Mouse (Mus musculus) retina, postnatal 7 days (tissue): ENCODE measurements around the gene Fam129c.

Source experiments
- DNase-seq: peaks from one replicate; pipeline ENCODE4 v3.0.0-alpha.2; 2012; ENCODE audit warnings: low read depth, low spot score

The Fam129c gene

DNA sequence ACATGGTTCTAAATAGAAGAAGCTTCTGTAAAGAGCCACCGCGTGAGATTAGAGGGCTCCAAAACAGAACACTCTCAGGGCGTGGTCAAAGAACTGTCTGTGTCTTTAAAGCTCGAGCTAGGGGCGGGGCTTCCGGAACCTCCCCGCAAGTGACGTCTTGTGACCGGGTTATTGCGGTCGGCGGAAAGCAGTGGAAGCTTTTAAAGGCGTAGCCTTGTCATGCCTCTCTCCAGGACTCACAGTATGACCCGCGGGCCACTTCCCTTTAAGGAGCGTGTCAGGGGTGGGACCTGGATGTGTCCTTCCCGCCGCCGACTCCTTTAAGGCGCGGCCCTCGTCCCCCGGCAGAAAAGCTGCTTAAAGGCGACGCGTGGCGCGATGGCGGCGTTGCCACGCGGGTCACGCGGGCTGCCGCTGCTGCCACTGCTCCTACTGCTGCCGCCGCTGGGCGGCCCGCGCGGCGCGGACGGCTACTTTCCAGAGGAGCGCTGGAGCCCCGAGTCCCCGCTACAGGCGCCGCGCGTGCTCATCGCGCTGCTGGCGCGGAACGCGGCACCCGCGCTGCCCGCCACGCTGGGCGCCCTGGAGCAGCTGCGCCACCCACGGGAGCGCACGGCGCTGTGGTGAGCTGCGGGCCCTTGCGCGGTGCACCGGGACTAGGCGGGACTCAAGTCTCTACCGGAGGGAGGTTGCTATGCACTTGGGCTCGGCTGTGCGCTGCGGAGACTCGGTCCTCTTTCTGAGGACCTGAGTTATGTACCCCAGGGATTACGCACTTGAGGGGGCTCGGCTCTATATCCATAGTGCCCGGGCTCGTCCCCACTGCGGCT lies 13.6 kb downstream of the Fam129c start, which contains the start of gene Colgalt1:
TSS of gene Colgalt1 (plus strand) at position 177 of the 830 bp plus-strand sequence.
- DNase-seq, result peak; percentile 98

GRCm38 (mm10) chr8:71612141-71612540 lies 14.7 kb downstream of the Fam129c start:
- no peak for DNase-seq

DNA sequence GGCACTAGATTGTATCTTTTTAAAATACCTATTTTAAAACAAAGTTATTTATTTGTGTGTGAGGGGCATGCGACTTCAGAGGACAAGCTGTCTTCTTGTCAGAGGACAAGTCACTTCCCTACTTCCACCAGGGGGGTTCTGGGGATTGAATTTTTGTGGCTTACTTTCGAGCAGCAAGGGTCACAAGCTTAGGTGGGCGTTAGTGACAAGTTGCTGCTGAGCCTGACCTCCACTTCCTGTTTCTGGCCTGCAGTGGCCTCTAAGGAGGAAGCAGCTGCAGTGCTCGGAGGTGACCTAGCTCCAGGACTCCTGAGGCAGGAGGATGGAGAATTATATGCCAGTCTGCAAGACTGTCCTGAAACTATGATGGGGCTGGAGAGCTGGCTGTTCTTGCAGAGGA lies 16.0 kb downstream of the Fam129c start:
- DNase-seq, result no peak

DNA sequence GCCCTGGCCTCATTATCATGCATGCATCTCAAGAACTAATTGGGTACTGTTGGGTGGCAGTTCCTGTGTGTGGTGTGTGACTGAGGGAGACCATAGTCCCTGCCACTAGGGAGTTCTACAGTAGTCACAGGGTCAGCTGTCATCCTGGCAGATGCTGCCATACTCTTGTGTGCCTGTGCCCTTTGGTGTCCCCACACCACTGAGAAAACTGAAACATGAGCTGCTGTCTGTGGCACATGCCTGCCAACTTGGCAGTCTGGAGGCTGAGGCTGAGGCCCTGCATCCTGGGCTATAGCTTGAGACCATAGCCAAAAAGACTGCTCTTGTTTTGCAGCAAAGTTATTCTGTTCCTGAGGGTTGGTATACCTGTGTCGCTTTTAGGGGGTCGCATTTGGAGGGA lies 22.3 kb downstream of the Fam129c start:
- DNase-seq, result no peak

GRCm38 (mm10) chr8:71625088-71625487 lies 27.6 kb downstream of the Fam129c start:
- DNase-seq, result no peak

- no peak for DNase-seq
These were observed 29.3 kb downstream of the Fam129c start for GRCm38 (mm10) chr8:71626753-71627152.

- DNase-seq, result no peak
These were observed 30.0 kb downstream of the Fam129c start for GRCm38 (mm10) chr8:71627265-71628099.

GRCm38 (mm10) chr8:71628396-71629095 lies 31.1 kb downstream of the Fam129c start:
- DNase-seq, result no peak

- DNase-seq, result peak; percentile 85
These were observed 31.7 kb downstream of the Fam129c start for GRCm38 (mm10) chr8:71629096-71629697.

DNA sequence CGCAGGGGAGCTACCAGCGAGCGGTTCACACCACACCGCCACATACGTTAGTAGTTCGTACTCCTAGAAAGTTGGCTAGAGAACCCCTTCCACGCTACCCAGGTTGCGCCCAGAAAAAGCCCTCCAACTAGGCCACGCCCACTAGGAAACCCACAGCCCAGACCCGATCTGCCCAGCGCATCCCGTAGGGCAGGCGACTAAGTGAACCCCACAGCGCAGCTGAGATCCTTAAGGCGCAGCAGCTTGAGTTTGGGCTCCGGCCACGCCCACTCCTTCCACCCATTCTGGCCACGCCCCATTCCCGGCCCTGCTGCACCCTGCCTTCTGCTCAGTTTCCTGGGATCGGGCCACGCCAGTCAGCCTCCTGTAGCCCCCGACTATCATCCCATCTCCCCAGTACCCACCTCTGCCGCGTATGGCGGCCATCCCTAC lies 32.3 kb downstream of the Fam129c start:
- no peak for DNase-seq

GRCm38 (mm10) chr8:71630761-71631160 lies 33.3 kb downstream of the Fam129c start:
- no peak for DNase-seq

DNA sequence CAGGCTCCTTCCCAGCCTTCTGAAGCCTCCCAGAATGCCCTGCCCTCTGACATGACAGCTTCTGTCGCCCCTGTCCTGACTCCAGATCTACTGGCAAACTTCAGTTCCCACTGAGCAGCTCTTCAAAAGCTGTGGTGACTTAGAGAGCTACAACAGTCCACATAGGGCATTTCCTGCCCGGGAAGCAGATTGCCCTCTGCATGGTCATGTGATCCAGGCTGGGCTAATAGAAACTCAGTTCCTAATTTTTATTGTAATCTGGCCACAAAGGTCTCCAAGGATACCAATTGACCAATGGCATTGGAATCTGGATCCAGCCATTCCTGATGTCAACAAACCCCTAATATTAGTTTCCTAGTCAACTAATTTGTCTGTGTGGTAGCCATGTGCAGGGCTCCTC lies 34.4 kb downstream of the Fam129c start:
- no peak for DNase-seq

GRCm38 (mm10) chr8:71633164-71633563 lies 35.7 kb downstream of the Fam129c start:
- no peak for DNase-seq

- no peak for DNase-seq
These were observed 36.7 kb downstream of the Fam129c start for GRCm38 (mm10) chr8:71633981-71634667.

DNA sequence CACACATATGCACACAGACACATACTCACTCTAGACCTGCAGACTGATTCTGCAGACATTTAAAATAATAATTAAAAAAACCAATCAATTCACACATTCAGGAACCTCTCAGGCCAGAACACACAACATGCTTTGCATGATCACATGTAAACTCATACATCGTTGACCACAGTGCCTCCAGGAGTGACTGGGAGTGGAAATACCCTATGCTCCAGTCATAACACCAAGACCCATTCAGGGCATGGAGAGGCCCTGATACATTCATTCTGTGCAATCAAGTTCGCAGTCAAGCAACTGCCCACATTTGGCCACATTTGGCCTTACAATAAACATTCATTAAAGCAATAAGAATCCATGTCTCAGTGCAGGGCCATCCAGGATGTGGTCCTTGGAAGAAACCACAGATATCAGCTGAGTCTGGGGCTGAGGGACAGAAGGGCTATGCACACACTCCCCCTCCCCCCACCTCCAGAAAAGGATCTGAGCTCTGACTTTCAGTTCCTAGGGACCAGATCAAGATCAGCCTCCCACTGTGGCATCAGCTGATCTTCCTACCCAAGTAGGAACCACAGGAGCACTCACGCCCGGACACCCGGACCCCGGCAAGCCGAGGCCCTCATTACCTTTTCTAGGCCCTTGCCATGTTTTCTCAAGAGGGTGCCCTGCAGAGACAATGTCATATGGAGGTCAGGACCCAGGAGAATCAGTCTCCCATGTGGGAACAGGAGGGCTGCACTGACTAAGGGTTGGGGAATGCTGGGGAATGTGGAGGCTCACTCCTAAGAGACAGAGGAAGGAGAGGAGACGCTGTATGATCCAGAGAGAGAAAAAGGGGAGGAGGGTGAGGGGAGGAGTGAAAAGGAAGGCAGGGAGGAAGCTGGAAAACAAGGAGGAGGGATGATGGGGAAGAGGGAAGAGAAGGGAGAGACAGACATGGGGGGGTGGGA lies 40.0 kb downstream of the Fam129c start:
- no peak for DNase-seq

DNA sequence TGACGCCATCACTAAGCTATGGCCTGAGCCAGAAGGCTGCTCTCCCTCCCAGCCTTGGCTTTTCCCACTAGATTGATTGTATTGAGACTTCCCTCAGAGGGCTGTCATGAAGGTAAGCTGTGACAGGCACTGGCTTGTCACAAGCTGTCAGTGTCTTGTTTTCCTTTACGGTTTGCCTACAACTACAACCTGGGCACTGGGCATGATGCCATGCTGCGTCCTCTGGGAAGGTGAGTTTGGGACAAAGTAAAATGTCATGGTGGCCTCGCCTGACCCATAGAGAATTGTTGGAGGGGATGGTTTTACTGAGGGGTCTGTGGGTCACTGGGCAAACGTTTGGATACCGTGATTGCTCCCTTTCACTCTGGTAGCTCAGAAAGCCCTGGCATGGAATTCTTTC lies 40.9 kb downstream of the Fam129c start:
- DNase-seq, result no peak

GRCm38 (mm10) chr8:71639318-71639717 lies 41.9 kb downstream of the Fam129c start:
- no peak for DNase-seq

DNA sequence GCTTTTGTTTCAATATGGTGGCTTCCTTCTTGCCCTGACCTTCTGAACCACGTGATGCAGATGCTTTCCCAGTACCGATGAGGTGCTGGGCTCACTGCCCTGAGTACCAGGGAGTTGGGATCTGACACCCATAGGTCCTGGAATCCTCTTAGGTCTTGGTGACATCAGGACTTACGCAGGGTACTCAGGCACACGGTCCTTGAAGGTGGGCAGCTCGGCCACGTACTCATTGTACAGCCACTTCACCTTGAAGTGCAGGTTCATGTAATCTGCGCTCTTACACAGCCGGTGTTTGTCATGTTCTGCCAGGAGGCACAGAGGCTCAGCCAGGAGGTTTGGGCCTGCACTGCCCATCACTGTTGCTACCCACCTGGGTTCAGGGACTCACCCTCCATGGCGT lies 48.1 kb downstream of the Fam129c start:
- DNase-seq, result no peak

GRCm38 (mm10) chr8:71654600-71654999 lies 57.2 kb downstream of the Fam129c start:
- DNase-seq, result no peak
